Mouse (Mus musculus) limb, embryonic 12.5 days (tissue): ENCODE data around the gene Rab11fip3. TPM values are rescaled to one million over a fixed set of nuclear protein-coding genes. Genes with fewer than 3 reads are reported as not detected.

Experiments used
- ATAC-seq: fragments of 200-750 bp; cut with Nextera tagmentation; 2 replicates; pipeline ENCODE4 v1.8.0; 2017; ENCODE audit warnings: low read depth, moderate TSS enrichment; ENCODE audit not compliant: insufficient number of reproducible peaks, insufficient read depth, low FRiP score, low TSS enrichment
- H3K27ac ChIP-seq: fragments of 300-500 bp; sonication (generic); 2 replicates; pipeline ENCODE4 v1.5.1; 2016; ENCODE audit warnings: mild to moderate bottlenecking, moderate library complexity
- H3K27me3 ChIP-seq: fragments of 300-500 bp; sonication (generic); 2 replicates; pipeline ENCODE4 v1.6.1; 2016; ENCODE audit warnings: mild to moderate bottlenecking, moderate library complexity
- H3K36me3 ChIP-seq: fragments of 300-500 bp; sonication (generic); 2 replicates; pipeline ENCODE4 v1.6.1; 2016; ENCODE audit warnings: mild to moderate bottlenecking, moderate library complexity
- H3K4me1 ChIP-seq: fragments of 300-500 bp; sonication (generic); replicated peaks from 2 replicates; pipeline ENCODE4 v1.6.1; 2016
- H3K4me2 ChIP-seq: fragments of 300-500 bp; sonication (generic); 2 replicates; pipeline ENCODE4 v1.6.1; 2016; ENCODE audit warnings: mild to moderate bottlenecking, moderate library complexity
- H3K4me3 ChIP-seq: fragments of 300-500 bp; sonication (generic); replicated peaks from 2 replicates; pipeline ENCODE4 v1.5.1; 2016; ENCODE audit warnings: mild to moderate bottlenecking
- H3K9ac ChIP-seq: fragments of 300-500 bp; sonication (generic); replicated peaks from 2 replicates; pipeline ENCODE4 v1.6.1; 2016; ENCODE audit warnings: mild to moderate bottlenecking, moderate library complexity
- H3K9me3 ChIP-seq: fragments of 300-500 bp; sonication (generic); 2 replicates; pipeline ENCODE4 v1.6.1; 2016; ENCODE audit warnings: mild to moderate bottlenecking, moderate library complexity
- WGBS: fragments of 180-500 bp; shearing (Covaris S2); methylation state at CpG from one replicate; pipeline ENCODE4 v1.1.7; 2016; 5-methylcytosine and 5-hydroxymethylcytosine counted together
- polyA plus RNA-seq: library from polyadenylated mRNA; unstranded; fragments of >200 nt; fragmentation: Nextera tagmentation; extraction: Ambion mirVana; gene quantifications from 2 replicates; pipeline ENCODE4 v1.2.1, GENCODE M21; 2016

Gene Rab11fip3
- polyA plus RNA-seq, 1 experiment from 2014 or later = 26.9 TPM

DNA sequence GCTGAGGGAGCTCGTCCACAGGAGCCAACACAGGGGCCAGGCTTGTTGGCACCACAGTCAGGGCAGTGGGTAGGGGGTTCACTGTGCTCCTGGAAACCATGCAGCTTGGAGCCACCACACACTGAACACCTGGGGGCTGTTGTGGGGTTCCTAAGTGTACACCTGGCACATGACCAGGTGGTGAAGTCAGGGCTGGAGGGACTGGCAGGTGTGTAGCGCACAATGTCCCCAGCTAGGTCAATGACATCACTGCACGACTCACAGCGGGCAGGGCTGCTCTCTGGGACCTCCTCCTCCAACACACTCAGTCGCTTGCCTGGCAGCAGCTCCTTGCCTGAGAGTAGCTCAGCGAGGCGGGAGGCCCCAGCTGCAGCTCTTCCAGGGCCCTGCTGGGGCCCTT is 105.1 kb downstream of the Rab11fip3 start:
- WGBS = 90% methylated on average over 7 of the region's 7 CpGs
- no peaks in the 10 kb centered on the region; the same call in 1 of the 2 replicates for H3K4me1 ChIP-seq
- no peak overlapping the region for H3K9ac ChIP-seq
- H3K4me3 ChIP-seq = no peak overlapping the region
- no peaks in the 10 kb centered on the region for H3K9me3 ChIP-seq
- H3K4me2 ChIP-seq = no peak overlapping the region
- peaks cover 67% of the 10 kb centered on the region for H3K36me3 ChIP-seq
- no peak for ATAC-seq
- no peaks in the 10 kb centered on the region for H3K27me3 ChIP-seq
- no peak overlapping the region for H3K27ac ChIP-seq

DNA sequence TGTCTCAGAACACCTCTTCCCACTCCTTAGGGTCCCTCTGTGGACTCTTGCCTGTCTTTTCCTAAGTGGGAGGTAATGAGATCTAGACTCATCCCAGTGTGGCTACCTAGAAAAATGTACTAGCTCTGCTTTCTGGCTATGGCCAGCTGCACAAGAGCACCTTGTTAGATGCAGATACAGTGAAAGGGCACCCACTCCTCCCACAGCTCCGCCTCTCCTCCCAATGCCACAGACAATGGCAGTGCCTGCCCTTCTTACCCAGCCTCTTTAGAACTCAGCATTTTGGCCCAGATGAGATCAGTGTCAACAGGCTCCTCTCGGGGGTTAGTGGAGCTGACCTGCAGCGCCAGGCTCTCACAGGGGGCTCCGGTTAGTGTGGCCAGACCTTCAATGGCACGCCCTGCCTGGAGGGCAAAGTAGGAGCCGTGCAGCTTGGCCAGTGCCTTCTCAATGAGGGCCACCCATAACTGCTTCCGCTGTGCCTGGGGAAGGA is 106.9 kb downstream of the Rab11fip3 start:
- no peak overlapping the region for H3K4me2 ChIP-seq

DNA sequence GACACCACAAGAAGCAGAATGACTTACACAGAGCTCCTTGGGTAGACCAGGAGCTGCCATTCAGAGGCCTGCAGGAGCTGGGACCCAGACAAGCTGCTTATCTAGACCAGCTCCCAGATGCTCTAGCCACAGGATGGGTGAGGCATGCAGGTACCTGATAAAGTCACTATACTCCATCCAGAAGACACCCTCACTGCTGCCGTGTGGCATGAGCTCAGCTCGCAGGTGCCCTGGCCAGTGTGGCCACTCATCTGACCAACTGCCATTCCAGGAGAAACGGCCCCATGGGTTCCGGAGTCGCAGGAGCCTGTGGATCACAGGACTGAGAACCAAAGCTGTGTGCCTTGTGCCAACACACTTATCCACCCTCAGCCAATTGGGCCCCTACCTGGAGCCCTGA is 107.8 kb downstream of the Rab11fip3 start:
- Histone ChIP-seq H3K27me3 (no peaks in the 10 kb centered on the region), H3K9ac (no peak overlapping the region), H3K27ac (no peak overlapping the region), H3K4me1 (no peaks in the 10 kb centered on the region), H3K4me3 (no peak overlapping the region), H3K4me2 (no peak overlapping the region), H3K36me3 (peaks cover 84% of the 10 kb centered on the region), H3K9me3 (no peaks in the 10 kb centered on the region)
- ATAC-seq = no peak
- 92% methylated on average over 5 of the region's 5 CpGs for WGBS

More for the DNA sequence above, 106.9 kb downstream of the Rab11fip3 start:
- Histone ChIP-seq H3K27me3 (no peaks in the 10 kb centered on the region), H3K9me3 (no peaks in the 10 kb centered on the region), H3K4me3 (no peak overlapping the region), H3K27ac (no peak overlapping the region), H3K36me3 (peaks cover 82% of the 10 kb centered on the region), H3K4me1 (no peaks in the 10 kb centered on the region; the same call in 1 of the 2 replicates), H3K9ac (no peak overlapping the region)
- 96% methylated on average over 7 of the region's 7 CpGs for WGBS
- ATAC-seq = no peak

DNA sequence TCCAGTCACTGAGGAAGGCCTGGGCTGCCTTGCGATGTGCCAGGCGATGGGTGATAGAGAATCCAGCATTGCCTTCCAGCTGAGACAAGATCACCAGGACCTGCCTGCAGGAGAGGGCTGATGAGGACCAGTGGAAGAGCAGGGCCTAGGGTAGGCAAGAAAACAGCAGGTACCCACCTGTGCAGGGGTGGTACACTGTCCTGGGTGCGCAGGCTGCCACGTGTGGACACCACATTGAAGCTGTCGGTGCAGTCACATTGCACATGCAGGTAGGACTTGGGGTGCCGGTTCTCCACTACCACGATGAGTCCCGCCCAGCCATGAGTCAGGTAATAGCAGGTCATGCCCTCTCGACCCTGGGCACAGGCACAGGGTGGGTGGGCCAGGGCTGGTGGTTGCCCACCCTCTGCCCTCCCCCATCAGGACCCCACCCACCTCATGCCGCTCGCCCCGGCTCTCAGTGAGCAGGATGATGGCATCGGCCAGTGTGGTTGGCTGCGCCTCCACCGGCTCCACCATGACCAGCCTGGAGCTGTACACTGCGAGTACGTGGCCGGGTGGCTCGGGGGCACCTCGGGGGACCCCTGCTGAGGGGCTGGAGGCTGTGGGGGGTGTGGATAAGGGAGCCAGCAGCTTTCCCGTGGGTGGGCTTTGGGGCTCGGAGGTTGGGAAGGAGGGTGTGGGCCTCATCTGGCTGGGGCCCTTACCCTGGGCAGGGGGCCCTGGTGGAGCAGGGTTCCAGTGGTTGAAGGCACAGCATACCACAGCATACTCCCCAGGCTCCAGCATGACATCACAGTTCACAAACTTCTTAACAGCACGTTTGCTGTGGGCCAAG is 109.5 kb downstream of the Rab11fip3 start:
- no peaks in the 10 kb centered on the region for H3K4me1 ChIP-seq
- no peak overlapping the region for H3K27ac ChIP-seq
- no peak for ATAC-seq
- no peak overlapping the region for H3K4me3 ChIP-seq
- no peaks in the 10 kb centered on the region for H3K9me3 ChIP-seq
- no peak overlapping the region for H3K9ac ChIP-seq
- H3K4me2 ChIP-seq = no peak overlapping the region
- peaks cover 74% of the 10 kb centered on the region for H3K36me3 ChIP-seq
- H3K27me3 ChIP-seq = no peaks in the 10 kb centered on the region; the same call in 1 of the 2 replicates
- 93% methylated on average over 23 of the region's 23 CpGs for WGBS

DNA sequence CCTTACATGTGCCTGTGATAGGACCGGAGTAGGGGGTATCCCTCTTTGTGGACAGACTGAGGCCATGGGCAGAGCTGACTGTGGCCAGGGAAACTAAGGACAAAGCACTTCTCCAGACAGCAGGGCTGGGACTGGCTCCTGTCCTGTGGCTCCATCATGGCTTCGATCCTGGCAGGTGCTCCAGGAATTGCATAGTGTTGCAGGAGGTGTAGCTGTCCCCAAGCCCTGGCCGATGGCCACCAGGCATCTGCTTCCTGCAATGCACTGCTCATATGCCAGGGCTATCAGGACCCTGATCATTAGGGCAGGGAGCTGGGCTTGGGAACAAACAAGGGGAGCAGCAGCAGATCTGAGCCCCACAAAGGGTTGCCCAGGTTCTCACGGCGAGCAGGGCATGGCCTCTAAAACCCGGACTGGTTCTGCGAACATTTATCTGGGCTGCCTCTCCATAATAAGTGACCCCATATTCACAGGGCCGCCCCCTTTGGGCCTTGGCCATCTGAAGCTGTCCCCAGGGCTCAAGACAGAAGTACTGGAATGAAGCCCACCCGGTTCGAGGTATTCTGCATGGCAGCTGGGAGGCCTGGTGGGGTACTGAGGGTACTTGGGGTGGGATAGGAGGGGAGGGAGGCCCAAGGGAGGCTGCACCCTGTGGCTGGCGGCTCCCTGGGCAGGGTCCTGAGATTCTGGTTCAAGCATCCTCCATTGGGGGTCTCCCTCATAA is 110.4 kb downstream of the Rab11fip3 start:
- H3K27ac ChIP-seq = no peak overlapping the region
- peaks cover 65% of the 10 kb centered on the region for H3K36me3 ChIP-seq
- H3K27me3 ChIP-seq = peaks cover 4% of the 10 kb centered on the region
- H3K4me3 ChIP-seq = no peak overlapping the region
- H3K4me2 ChIP-seq = no peak overlapping the region
- no peaks in the 10 kb centered on the region for H3K9me3 ChIP-seq
- H3K4me1 ChIP-seq = no peaks in the 10 kb centered on the region
- WGBS = 96% methylated on average over 11 of the region's 11 CpGs
- no peak overlapping the region for H3K9ac ChIP-seq
- ATAC-seq = no peak

DNA sequence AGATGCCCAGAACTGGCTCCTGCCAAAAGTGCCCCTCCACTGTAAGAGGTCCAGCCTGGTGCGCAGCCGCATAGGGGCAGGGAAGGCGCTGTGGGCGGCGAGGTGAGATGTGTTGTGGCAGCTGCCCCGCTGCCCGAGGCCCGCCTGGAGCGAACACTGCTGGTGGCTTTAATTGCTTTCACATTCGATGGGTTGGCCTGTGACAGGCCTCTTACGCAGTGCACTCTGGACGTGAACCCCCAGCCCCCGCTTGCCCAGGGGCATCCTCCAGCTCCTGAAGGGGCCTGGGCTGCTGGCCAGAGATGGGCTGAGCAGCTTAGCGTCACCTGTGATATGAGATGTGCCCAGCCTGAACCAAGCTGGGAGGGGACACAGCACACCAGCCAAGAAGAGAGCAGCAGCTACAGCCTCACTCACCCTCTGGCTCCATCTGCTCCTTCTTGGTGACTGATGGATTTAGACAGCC is 111.7 kb downstream of the Rab11fip3 start:
- H3K9me3 ChIP-seq = no peaks in the 10 kb centered on the region
- no peaks in the 10 kb centered on the region for H3K4me1 ChIP-seq
- 74% methylated on average over 14 of the region's 14 CpGs for WGBS
- peaks cover 51% of the 10 kb centered on the region for H3K36me3 ChIP-seq
- H3K4me2 ChIP-seq = no peak overlapping the region
- no peak for ATAC-seq
- no peak overlapping the region for H3K9ac ChIP-seq
- H3K27ac ChIP-seq = no peak overlapping the region
- no peak overlapping the region for H3K4me3 ChIP-seq
- peaks cover 17% of the 10 kb centered on the region for H3K27me3 ChIP-seq

DNA sequence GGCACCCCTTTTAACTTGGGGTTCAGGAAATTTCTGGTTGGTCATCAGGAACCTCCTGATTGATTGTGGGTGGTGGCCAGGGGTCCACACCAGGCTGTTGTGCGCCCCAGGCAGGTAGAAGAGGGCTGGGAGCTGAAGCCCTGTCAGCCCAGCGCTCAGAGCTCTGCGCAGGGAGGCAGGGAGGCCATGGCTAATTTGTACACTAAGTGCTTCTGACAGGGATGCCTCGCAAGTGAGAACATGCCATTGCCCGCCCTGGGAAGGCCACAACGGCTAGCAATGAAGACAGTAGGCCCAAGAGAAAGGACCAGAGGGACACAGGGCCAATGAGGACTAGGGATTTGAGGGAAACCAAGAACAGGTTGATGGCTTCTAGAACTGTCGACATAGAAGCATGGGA is 112.7 kb downstream of the Rab11fip3 start:
- Histone ChIP-seq H3K4me2 (no peak overlapping the region), H3K9me3 (no peaks in the 10 kb centered on the region), H3K4me3 (no peak overlapping the region), H3K36me3 (peaks cover 42% of the 10 kb centered on the region), H3K9ac (no peak overlapping the region), H3K27ac (no peak overlapping the region), H3K4me1 (peaks cover 6% of the 10 kb centered on the region), H3K27me3 (peaks cover 27% of the 10 kb centered on the region)
- no peak for ATAC-seq
- 78% methylated on average over 7 of the region's 7 CpGs for WGBS

DNA sequence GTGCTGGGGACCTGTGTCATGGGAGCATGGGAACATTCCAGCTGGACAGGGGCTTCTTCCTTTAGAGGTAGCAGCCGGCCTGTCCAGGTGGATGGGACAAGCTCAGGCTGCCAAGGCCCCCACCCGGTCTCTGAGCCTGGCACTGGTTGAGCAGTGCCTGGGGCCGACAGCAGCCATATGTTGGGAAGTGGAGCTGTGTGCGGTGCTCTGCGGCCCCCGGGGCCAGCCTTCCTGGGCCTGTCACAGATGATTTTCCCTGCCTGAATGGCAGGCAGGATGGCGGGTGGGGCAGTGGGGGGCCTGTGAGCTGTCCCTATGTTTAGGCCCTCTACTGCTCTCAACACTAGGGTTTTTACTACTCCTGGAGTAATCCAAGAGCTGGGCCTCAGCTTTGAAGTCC is 113.2 kb downstream of the Rab11fip3 start:
- WGBS = 67% methylated on average over 7 of the region's 7 CpGs
- peaks cover 10% of the 10 kb centered on the region for H3K4me1 ChIP-seq
- ATAC-seq = no peak
- H3K27me3 ChIP-seq = peaks cover 31% of the 10 kb centered on the region
- 0 out of 2 replicates have a peak overlapping the region, but pooled peaks have one; percentile 4 for H3K27ac ChIP-seq
- peaks cover 37% of the 10 kb centered on the region for H3K36me3 ChIP-seq
- H3K4me3 ChIP-seq = no peak overlapping the region
- H3K9ac ChIP-seq = no peak overlapping the region
- no peaks in the 10 kb centered on the region for H3K9me3 ChIP-seq
- no peak overlapping the region for H3K4me2 ChIP-seq

DNA sequence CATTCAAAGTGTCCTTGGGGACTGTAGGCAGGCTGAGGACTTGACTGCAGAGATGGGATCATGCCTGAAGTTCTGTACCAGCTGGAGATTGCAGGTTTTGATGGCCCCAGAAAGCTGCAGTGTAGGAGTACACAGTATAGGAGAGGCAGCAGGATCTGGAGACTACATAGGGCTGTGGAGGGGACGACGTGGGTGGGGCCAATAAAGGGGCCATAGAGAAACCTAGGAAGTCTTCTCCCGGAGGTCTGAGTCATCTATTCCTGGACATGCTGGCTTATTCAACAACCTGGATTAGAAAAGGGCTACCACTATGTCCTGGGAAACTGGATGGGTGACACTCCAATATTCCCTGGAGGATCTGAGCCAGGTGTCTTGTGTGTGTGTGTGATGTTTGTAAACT is 113.6 kb downstream of the Rab11fip3 start:
- H3K9me3 ChIP-seq = no peaks in the 10 kb centered on the region
- H3K27me3 ChIP-seq = peaks cover 36% of the 10 kb centered on the region
- H3K9ac ChIP-seq = no peak overlapping the region
- H3K4me1 ChIP-seq = peaks cover 13% of the 10 kb centered on the region
- no peak overlapping the region for H3K27ac ChIP-seq
- 56% methylated on average over 3 of the region's 3 CpGs for WGBS
- ATAC-seq = no peak
- no peak overlapping the region for H3K4me2 ChIP-seq
- peaks cover 33% of the 10 kb centered on the region for H3K36me3 ChIP-seq
- no peak overlapping the region for H3K4me3 ChIP-seq

DNA sequence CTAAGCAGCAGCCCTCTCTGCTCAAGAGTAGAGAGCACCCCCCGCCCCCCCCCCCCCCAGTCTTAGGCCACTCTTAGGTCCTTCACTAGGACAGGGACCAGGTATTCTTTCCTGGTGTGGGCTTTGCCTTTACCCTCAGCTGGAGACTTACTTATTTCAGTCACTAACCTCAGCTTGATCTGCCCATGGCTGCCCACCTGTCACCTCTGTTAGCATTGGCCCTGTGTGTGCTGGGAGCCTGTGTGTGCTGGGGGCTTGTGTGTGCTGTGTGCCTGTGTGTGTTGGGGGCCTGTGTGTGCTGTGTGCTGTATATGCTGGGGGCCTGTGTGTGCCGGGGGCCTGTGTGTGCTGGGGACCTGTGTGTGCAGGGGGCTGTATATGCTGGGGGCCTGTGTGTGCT is 114.7 kb downstream of the Rab11fip3 start:
- Histone ChIP-seq H3K9ac (no peak overlapping the region), H3K4me2 (no peak overlapping the region), H3K4me3 (no peak overlapping the region), H3K4me1 (peaks cover 17% of the 10 kb centered on the region), H3K27me3 (peaks cover 46% of the 10 kb centered on the region), H3K9me3 (no peaks in the 10 kb centered on the region), H3K27ac (no peak overlapping the region), H3K36me3 (peaks cover 22% of the 10 kb centered on the region)
- WGBS = 92% methylated on average over 1 of the region's 2 CpGs
- ATAC-seq = no peak

DNA sequence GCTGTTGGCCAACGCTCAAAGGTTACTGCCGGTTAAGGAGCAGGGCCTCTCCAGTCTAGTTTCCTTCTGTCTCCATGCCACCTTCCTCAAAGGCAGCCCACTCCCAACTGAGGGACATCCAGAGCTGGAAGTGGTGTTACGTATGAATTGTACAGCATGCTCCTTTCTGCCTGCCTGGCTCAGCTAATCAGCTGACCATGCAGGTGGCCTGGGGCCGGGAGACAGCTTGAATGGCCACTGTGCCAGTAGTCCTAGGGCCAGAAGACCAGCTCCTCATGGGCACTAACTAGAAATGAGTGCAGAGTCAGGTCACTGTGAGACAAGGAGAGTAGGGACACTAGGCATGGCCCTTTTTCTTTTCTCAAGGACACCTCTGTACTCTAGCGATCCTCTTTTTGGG is 116.2 kb downstream of the Rab11fip3 start:
- no peak for ATAC-seq
- Histone ChIP-seq H3K9ac (no peak overlapping the region), H3K4me1 (peaks cover 17% of the 10 kb centered on the region), H3K27ac (no peak overlapping the region), H3K9me3 (no peaks in the 10 kb centered on the region), H3K27me3 (peaks cover 54% of the 10 kb centered on the region), H3K4me2 (no peak overlapping the region), H3K4me3 (no peak overlapping the region), H3K36me3 (peaks cover 8% of the 10 kb centered on the region)
- WGBS = 76% methylated on average over 5 of the region's 5 CpGs
